Mouse (Mus musculus) cerebellum, adult 2 months (tissue): Measurements from ENCODE around the gene Pbrm1.

Experiments used
- CTCF ChIP-seq: fragments of 200-500 bp; IDR thresholded peaks from 2 replicates; pipeline ENCODE4 v1.5.1; 2011; ENCODE audit warnings: low read depth, mild to moderate bottlenecking, control low read depth, low read length, moderate library complexity, borderline replicate concordance; ENCODE audit not compliant: insufficient read depth
- POLR2A ChIP-seq: fragments of 200-500 bp; IDR thresholded peaks from 2 replicates; pipeline ENCODE4 v1.6.1; 2011; ENCODE audit warnings: low read length, control low read depth, borderline replicate concordance; ENCODE audit not compliant: insufficient read depth

DNA sequence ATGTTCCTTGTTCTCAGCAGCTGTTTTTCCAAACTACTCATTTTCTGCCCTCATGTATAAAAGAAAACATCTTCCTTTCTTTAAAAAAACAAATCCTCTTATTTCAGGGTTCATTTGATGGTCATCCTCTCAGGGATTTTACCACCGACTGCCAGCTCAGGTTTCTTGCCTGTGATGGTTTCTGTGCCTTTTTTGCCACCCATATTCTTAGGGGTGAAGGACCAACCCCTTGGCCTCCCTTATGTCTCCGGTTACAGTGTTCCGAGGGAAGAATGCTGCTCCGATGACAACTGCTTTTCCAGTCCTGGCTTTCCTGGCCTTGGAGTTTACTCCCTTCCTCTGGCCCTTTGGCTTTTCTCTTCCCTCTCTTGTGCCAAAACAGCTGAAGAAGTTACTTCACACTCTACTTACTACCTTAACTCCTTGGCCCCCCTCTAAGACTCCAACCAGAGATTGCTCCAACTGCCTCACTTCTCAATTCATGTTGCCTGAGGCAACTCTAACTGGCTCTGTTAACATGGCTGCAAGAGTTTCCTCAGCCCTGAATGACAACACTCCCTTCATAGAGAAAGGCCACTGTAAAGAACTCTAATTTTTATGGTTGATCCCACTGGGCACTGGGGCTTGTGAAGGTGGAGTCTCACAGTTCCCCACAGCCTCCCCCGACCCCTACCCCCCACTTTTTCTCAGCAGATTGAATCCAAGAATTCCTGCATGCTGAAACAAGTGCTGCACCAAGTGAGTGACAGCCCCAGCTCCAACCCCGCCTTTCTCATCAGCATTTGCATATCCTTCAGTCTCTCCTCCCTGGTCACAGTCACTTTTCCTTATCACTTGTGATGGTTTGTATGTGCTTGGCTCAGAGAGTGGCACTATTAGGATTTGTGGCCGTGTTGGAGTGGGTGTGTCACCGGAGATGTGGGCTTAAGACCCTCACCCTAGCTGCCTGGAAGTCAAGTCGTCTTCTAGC, 106.5 kb downstream of the Pbrm1 start:
- TF ChIP-seq CTCF = no peak
- no peak for TF ChIP-seq POLR2A
